Mouse (Mus musculus) olfactory bulb, adult 2 months (tissue): ENCODE results near the gene Cacng6.

Source experiments
- CTCF ChIP-seq: fragments of 200-500 bp; IDR thresholded peaks from 2 replicates; pipeline ENCODE4 v1.5.1; 2012; ENCODE audit warnings: low read depth, mild to moderate bottlenecking, low read length, moderate library complexity; ENCODE audit not compliant: insufficient read depth
- POLR2A ChIP-seq: fragments of 200-500 bp; IDR thresholded peaks from 2 replicates; pipeline ENCODE4 v1.6.1; 2012; ENCODE audit warnings: mild to moderate bottlenecking, low read depth, low read length, moderate library complexity; ENCODE audit not compliant: insufficient read depth

- TF ChIP-seq CTCF (no peak), POLR2A (no peak)
Observed at GRCm38 (mm10) chr7:3468614-3469013, 44.6 kb downstream of the Cacng6 start.
